Mouse (Mus musculus): ENCODE results near the gene Zmym5.
A peak's percentile ranks its signal among the peaks of the same experiment; 100 is the strongest.
"Not testable (repeated sequence)": the region's sequence is repeated elsewhere in the genome, so short reads cannot be mapped to it uniquely, and the experiment has no call there.

The Zmym5 gene

GRCm38 (mm10) chr14:56811701-56812339 lies at the start of gene Zmym5:
Gene Zmym5, minus strand, starts transcription at chr14:56811716.
- DNase-seq (ENCODE audit: low read depth, low spot score): not testable (repeated sequence)

GRCm38 (mm10) chr14:56849681-56850080 lies 38.2 kb upstream of the Zmym5 start:
- no peak for DNase-seq (ENCODE audit: low read depth, low spot score)

- no peak for DNase-seq (ENCODE audit: low read depth, low spot score)
Observed at GRCm38 (mm10) chr14:56848322-56848721, 36.8 kb upstream of the Zmym5 start.

GRCm38 (mm10) chr14:56844507-56844906 lies 33.0 kb upstream of the Zmym5 start:
- peak; percentile 4 for DNase-seq (ENCODE audit: low read depth, low spot score)

- no peak for DNase-seq (ENCODE audit: low read depth, low spot score)
Observed at GRCm38 (mm10) chr14:56844033-56844432, 32.5 kb upstream of the Zmym5 start.

GRCm38 (mm10) chr14:56834576-56834975 lies 23.1 kb upstream of the Zmym5 start:
- DNase-seq (ENCODE audit: low read depth, low spot score): not testable (repeated sequence)

- DNase-seq (ENCODE audit: low read depth, low spot score): not testable (repeated sequence)
Observed at GRCm38 (mm10) chr14:56833211-56833610, 21.7 kb upstream of the Zmym5 start.

GRCm38 (mm10) chr14:56832563-56833113 lies 21.1 kb upstream of the Zmym5 start:
- no peak for DNase-seq (ENCODE audit: low read depth, low spot score)

GRCm38 (mm10) chr14:56832147-56832546 lies 20.6 kb upstream of the Zmym5 start:
- no peak for DNase-seq (ENCODE audit: low read depth, low spot score)

GRCm38 (mm10) chr14:56830491-56831045 lies 19.1 kb upstream of the Zmym5 start:
- no peak for DNase-seq (ENCODE audit: low read depth, low spot score)

- no peak for DNase-seq (ENCODE audit: low read depth, low spot score)
Observed at GRCm38 (mm10) chr14:56824562-56824961, 13.0 kb upstream of the Zmym5 start.

- no peak for DNase-seq (ENCODE audit: low read depth, low spot score)
Observed at GRCm38 (mm10) chr14:56817616-56818015, 6.1 kb upstream of the Zmym5 start.

GRCm38 (mm10) chr14:56817131-56817530 lies 5.6 kb upstream of the Zmym5 start:
- no peak for DNase-seq (ENCODE audit: low read depth, low spot score)

- DNase-seq (ENCODE audit: low read depth, low spot score): no peak
Observed at GRCm38 (mm10) chr14:56816541-56816940, 5.0 kb upstream of the Zmym5 start.

- DNase-seq (ENCODE audit: low read depth, low spot score): peak; percentile 64
Observed at GRCm38 (mm10) chr14:56812520-56813036, 1.1 kb upstream of the Zmym5 start.

GRCm38 (mm10) chr14:56810781-56811690 lies 480 bp downstream of the Zmym5 start:
- DNase-seq (ENCODE audit: low read depth, low spot score): not testable (repeated sequence)

GRCm38 (mm10) chr14:56793243-56793642 lies 18.3 kb downstream of the Zmym5 start:
- no peak for DNase-seq (ENCODE audit: low read depth, low spot score)

GRCm38 (mm10) chr14:56784575-56784974 lies 26.9 kb downstream of the Zmym5 start:
- no peak for DNase-seq (ENCODE audit: low read depth, low spot score)

- no peak for DNase-seq (ENCODE audit: low read depth, low spot score)
Observed at GRCm38 (mm10) chr14:56778933-56779300, 32.6 kb downstream of the Zmym5 start.

GRCm38 (mm10) chr14:56778200-56778932 lies 33.1 kb downstream of the Zmym5 start, which contains the start of gene Pspc1:
Gene Pspc1, minus strand, starts transcription at chr14:56778316.
- peak; percentile 95 for DNase-seq (ENCODE audit: low read depth, low spot score)

Measured in brain, embryonic 18.5 days (tissue).